Mouse (Mus musculus): ENCODE results near the gene Lrrfip1. TPM values are rescaled to one million over a fixed set of nuclear protein-coding genes. Genes with fewer than 3 reads are reported as not detected.

Lrrfip1 gene
- polyA plus RNA-seq, 1 experiment: 0.63 TPM

DNA sequence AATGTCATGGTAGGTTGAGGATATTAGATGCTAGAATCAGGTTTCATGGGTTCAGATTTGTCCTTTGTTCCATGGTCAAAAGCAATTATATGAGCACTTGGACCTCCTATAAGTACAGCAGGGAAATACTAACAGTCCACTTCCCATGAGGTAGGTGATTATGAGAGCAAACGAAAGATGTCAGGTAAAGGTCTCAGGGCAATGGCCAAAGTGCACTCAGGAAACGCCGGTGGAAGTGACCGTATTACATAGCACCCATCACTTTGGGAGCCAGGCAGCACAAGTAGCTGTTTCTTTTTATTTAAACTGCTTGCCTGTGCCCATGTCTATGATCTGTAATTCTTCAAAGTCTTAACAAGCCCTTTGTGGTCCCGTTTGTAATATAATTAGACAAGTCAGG, 7.5 kb downstream of the Lrrfip1 start:
- Histone ChIP-seq H3K27ac (ENCODE audit: control insufficient read depth, insufficient read depth, low read depth, low read length) (no peak overlapping the region), H3K4me3 (ENCODE audit: control insufficient read depth, low read depth, low read length) (no peak overlapping the region), H3K36me3 (ENCODE audit: control insufficient read depth, insufficient read depth, low read length) (no peaks in the 10 kb centered on the region), H3K4me1 (ENCODE audit: control insufficient read depth, insufficient read depth, low read length) (no peaks in the 10 kb centered on the region), H3K27me3 (ENCODE audit: control insufficient read depth, insufficient read depth, low read length) (no peaks in the 10 kb centered on the region)
- no peak for TF ChIP-seq POLR2A (IDR thresholded peaks at IDR 0.05; ENCODE audit: control insufficient read depth, low read depth, low read length)
- TF ChIP-seq CTCF (IDR thresholded peaks at IDR 0.05; ENCODE audit: control insufficient read depth, insufficient read depth, insufficient replicate concordance, low read depth, low read length): no peak

DNA sequence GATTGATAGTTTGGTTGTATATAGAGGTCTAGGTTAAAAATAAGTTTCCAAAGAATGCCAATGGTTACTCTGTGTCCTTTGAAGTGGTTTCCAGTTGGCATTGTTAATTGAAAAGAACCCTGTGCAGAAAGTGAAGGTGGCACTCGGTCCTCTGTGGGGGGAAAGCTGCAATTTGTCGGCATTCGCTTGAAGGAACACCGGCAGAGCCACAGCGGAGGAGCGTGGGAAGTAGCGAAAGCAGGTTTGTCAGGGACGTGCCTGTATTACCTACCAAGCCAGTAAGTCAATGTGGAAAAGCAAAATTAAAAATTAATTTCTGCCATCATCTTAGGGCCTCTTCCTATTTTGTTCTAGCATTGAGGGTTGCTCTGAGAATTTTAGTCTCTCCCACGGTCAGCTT, 8.2 kb downstream of the Lrrfip1 start:
- Histone ChIP-seq H3K27ac (ENCODE audit: control insufficient read depth, insufficient read depth, low read depth, low read length) (no peak overlapping the region), H3K4me1 (ENCODE audit: control insufficient read depth, insufficient read depth, low read length) (no peaks in the 10 kb centered on the region), H3K36me3 (ENCODE audit: control insufficient read depth, insufficient read depth, low read length) (no peaks in the 10 kb centered on the region), H3K27me3 (ENCODE audit: control insufficient read depth, insufficient read depth, low read length) (no peaks in the 10 kb centered on the region), H3K4me3 (ENCODE audit: control insufficient read depth, low read depth, low read length) (no peak overlapping the region)
- TF ChIP-seq CTCF (IDR thresholded peaks at IDR 0.05; ENCODE audit: control insufficient read depth, insufficient read depth, insufficient replicate concordance, low read depth, low read length): no peak
- no peak for TF ChIP-seq POLR2A (IDR thresholded peaks at IDR 0.05; ENCODE audit: control insufficient read depth, low read depth, low read length)

DNA sequence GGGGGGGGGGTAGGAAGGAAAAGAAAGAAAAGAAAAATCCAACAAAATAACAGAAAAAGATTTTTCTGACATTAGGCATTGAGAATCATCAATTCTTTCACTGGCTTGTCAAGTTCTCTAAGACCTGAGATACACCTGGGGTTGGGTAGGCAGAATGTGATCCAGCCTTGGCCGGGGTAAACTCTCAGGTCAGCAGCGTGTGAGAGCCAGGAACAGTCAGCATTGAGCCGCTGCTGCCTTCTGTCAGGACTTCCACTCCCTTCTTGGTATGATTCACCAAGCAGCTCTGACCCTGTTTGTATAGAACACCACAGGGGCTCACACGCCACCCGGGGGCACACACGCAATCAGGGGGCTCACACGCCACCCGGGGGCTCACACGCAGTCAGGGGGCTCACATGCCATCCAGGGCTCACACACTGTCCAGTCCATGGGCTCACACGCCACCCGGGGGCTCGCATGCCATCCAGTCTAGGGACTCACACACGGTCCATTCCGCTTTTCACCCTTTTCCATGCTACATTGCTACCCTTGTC, 9.7 kb downstream of the Lrrfip1 start:
- TF ChIP-seq CTCF (IDR thresholded peaks at IDR 0.05; ENCODE audit: control insufficient read depth, insufficient read depth, insufficient replicate concordance, low read depth, low read length) (no peak), POLR2A (IDR thresholded peaks at IDR 0.05; ENCODE audit: control insufficient read depth, low read depth, low read length) (no peak)
- Histone ChIP-seq H3K27me3 (ENCODE audit: control insufficient read depth, insufficient read depth, low read length) (no peaks in the 10 kb centered on the region), H3K36me3 (ENCODE audit: control insufficient read depth, insufficient read depth, low read length) (no peaks in the 10 kb centered on the region), H3K4me3 (ENCODE audit: control insufficient read depth, low read depth, low read length) (no peak overlapping the region), H3K27ac (ENCODE audit: control insufficient read depth, insufficient read depth, low read depth, low read length) (no peak overlapping the region), H3K4me1 (ENCODE audit: control insufficient read depth, insufficient read depth, low read length) (no peaks in the 10 kb centered on the region)

DNA sequence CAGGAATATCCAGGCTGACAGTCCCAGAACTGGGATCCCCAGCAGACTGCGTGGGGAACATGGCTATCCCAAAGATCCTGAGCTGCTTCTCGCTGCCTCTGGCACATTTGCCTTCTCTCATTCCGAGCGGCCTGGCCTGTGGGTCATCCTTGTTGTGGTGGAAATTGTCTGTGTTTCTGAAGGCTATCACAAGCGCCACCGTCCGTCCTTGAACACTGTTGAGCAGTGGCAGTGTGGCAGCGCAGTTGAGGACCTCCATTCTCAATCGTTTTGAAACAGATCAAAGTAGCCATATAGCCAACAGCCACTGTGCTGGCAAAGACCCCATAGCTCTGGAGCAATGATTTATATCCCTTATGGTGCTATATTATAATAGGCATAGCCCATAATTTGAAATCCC, 10.2 kb downstream of the Lrrfip1 start:
- TF ChIP-seq POLR2A (IDR thresholded peaks at IDR 0.05; ENCODE audit: control insufficient read depth, low read depth, low read length): no peak
- TF ChIP-seq CTCF (IDR thresholded peaks at IDR 0.05; ENCODE audit: control insufficient read depth, insufficient read depth, insufficient replicate concordance, low read depth, low read length): no peak
- no peak overlapping the region for H3K4me3 ChIP-seq (ENCODE audit: control insufficient read depth, low read depth, low read length)
- no peaks in the 10 kb centered on the region for H3K27me3 ChIP-seq (ENCODE audit: control insufficient read depth, insufficient read depth, low read length)
- no peak overlapping the region for H3K27ac ChIP-seq (ENCODE audit: control insufficient read depth, insufficient read depth, low read depth, low read length)
- H3K36me3 ChIP-seq (ENCODE audit: control insufficient read depth, insufficient read depth, low read length): no peaks in the 10 kb centered on the region
- no peaks in the 10 kb centered on the region for H3K4me1 ChIP-seq (ENCODE audit: control insufficient read depth, insufficient read depth, low read length)

DNA sequence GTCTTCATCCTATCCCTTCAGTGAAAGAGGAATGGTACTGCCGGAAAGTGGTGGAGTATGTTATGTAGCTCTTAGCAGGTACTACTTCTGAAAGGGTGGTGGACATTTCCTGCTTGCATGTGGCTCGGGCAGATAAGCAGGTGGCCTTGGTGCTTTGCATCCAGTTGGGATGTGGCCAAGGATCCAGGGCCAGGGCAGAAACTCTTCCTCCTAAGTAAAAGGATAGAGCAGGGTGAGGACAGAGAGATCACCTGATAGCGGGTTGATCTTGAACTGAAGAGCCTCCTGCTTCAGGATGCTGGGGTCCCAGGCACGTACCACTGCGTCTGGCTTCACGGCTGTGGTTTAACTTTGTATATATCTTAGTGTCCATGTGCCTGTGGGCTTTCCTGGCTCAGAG, 10.7 kb downstream of the Lrrfip1 start:
- TF ChIP-seq POLR2A (IDR thresholded peaks at IDR 0.05; ENCODE audit: control insufficient read depth, low read depth, low read length) (no peak), CTCF (IDR thresholded peaks at IDR 0.05; ENCODE audit: control insufficient read depth, insufficient read depth, insufficient replicate concordance, low read depth, low read length) (no peak)
- H3K4me1 ChIP-seq (ENCODE audit: control insufficient read depth, insufficient read depth, low read length): no peaks in the 10 kb centered on the region

DNA sequence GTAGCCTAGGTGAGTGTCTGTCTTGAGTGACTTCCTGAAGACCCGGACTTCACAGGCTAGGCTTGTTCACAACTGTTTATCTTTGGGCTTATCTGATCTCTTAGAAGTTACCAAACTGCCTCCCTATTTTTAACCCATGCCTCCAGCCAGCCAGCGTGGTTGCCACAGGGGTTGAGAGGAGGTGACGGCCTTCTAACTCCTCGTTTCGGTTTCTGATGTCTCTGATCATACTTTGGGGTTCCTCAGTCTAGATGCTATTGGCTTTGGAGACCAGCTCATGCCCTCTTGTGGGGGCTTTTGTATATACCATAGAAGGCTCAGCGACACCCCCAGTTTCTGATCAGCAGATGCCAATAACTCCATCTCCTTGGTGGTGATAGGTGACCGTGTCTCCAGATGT, 11.7 kb downstream of the Lrrfip1 start:
- no peaks in the 10 kb centered on the region for H3K27me3 ChIP-seq (ENCODE audit: control insufficient read depth, insufficient read depth, low read length)
- H3K27ac ChIP-seq (ENCODE audit: control insufficient read depth, insufficient read depth, low read depth, low read length): no peak overlapping the region
- TF ChIP-seq CTCF (IDR thresholded peaks at IDR 0.05; ENCODE audit: control insufficient read depth, insufficient read depth, insufficient replicate concordance, low read depth, low read length) (no peak), POLR2A (IDR thresholded peaks at IDR 0.05; ENCODE audit: control insufficient read depth, low read depth, low read length) (no peak)
- H3K4me3 ChIP-seq (ENCODE audit: control insufficient read depth, low read depth, low read length): no peak overlapping the region
- H3K36me3 ChIP-seq (ENCODE audit: control insufficient read depth, insufficient read depth, low read length): no peaks in the 10 kb centered on the region
- no peaks in the 10 kb centered on the region for H3K4me1 ChIP-seq (ENCODE audit: control insufficient read depth, insufficient read depth, low read length)

More for the DNA sequence above, 10.7 kb downstream of the Lrrfip1 start:
- H3K4me3 ChIP-seq (ENCODE audit: control insufficient read depth, low read depth, low read length): no peak overlapping the region
- H3K27ac ChIP-seq (ENCODE audit: control insufficient read depth, insufficient read depth, low read depth, low read length): no peak overlapping the region
- H3K27me3 ChIP-seq (ENCODE audit: control insufficient read depth, insufficient read depth, low read length): no peaks in the 10 kb centered on the region
- no peaks in the 10 kb centered on the region for H3K36me3 ChIP-seq (ENCODE audit: control insufficient read depth, insufficient read depth, low read length)

DNA sequence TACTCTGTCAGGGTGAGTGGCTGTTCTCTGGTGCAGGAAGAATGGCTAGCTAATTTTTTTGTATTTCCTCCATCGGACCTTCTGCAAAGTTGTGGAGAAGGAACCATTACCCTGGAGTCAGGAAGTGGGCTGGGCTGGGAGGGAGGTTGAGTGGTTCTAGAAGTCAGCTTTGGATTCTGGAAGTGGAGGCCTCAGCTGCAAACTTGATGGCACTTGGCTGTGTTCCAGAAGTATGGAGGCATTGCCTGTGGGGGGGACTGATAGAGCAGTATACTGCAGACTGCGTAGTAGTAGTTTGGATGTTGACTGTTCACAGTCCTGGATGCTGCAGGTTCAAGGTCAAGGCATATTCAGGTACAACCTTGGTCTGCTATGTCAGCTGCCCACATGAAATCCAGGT, 12.2 kb downstream of the Lrrfip1 start:
- no peak overlapping the region for H3K4me3 ChIP-seq (ENCODE audit: control insufficient read depth, low read depth, low read length)
- no peak for TF ChIP-seq POLR2A (IDR thresholded peaks at IDR 0.05; ENCODE audit: control insufficient read depth, low read depth, low read length)
- no peak for TF ChIP-seq CTCF (IDR thresholded peaks at IDR 0.05; ENCODE audit: control insufficient read depth, insufficient read depth, insufficient replicate concordance, low read depth, low read length)
- H3K27me3 ChIP-seq (ENCODE audit: control insufficient read depth, insufficient read depth, low read length): no peaks in the 10 kb centered on the region
- H3K4me1 ChIP-seq (ENCODE audit: control insufficient read depth, insufficient read depth, low read length): no peaks in the 10 kb centered on the region
- no peaks in the 10 kb centered on the region for H3K36me3 ChIP-seq (ENCODE audit: control insufficient read depth, insufficient read depth, low read length)
- no peak overlapping the region for H3K27ac ChIP-seq (ENCODE audit: control insufficient read depth, insufficient read depth, low read depth, low read length)

DNA sequence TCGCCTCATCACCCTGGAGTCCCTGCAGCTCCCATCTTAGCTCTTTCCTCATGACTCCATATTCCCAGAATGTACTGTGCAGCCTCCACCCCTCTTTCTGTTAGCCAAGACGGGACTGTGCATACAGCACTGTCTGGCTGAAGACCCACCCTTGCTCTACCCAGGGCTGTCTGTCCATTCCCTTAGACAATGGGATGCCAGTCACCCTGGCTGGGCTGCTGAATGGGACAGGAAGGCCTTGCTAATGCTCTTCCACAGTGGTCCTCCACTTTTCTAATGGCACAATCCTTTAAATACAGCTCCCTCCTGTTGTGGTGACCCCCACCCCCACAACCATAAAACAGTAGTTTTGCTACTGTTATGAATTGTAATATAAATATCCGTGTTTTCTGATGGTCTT, 12.8 kb downstream of the Lrrfip1 start:
- no peak overlapping the region for H3K27ac ChIP-seq (ENCODE audit: control insufficient read depth, insufficient read depth, low read depth, low read length)
- H3K4me3 ChIP-seq (ENCODE audit: control insufficient read depth, low read depth, low read length): no peak overlapping the region
- no peaks in the 10 kb centered on the region for H3K4me1 ChIP-seq (ENCODE audit: control insufficient read depth, insufficient read depth, low read length)
- no peaks in the 10 kb centered on the region for H3K27me3 ChIP-seq (ENCODE audit: control insufficient read depth, insufficient read depth, low read length)
- no peaks in the 10 kb centered on the region for H3K36me3 ChIP-seq (ENCODE audit: control insufficient read depth, insufficient read depth, low read length)
- TF ChIP-seq CTCF (IDR thresholded peaks at IDR 0.05; ENCODE audit: control insufficient read depth, insufficient read depth, insufficient replicate concordance, low read depth, low read length) (no peak), POLR2A (IDR thresholded peaks at IDR 0.05; ENCODE audit: control insufficient read depth, low read depth, low read length) (no peak)
